Mouse (Mus musculus) lung, postnatal 0 days (tissue): ENCODE measurements around the gene Acer3. TPM values are rescaled to one million over a fixed set of nuclear protein-coding genes. Genes with fewer than 3 reads are reported as not detected.

ENCODE experiments used
- ATAC-seq: fragments of 200-750 bp; cut with Nextera tagmentation; 2 replicates; pipeline ENCODE4 v1.8.0; 2017; ENCODE audit warnings: moderate library complexity
- DNase-seq: peaks from one replicate; pipeline ENCODE4 v3.0.0-alpha.2; 2016; ENCODE audit warnings: low spot score
- H3K27ac ChIP-seq: fragments of 300-500 bp; sonication (generic); 2 replicates; pipeline ENCODE4 v1.5.1; 2014; ENCODE audit warnings: antibody characterized with exemption, mild to moderate bottlenecking, low read length, mixed read lengths
- H3K27me3 ChIP-seq: fragments of 300-500 bp; sonication (generic); replicated peaks from 2 replicates; pipeline ENCODE4 v1.6.1; 2014; ENCODE audit warnings: low read length, mixed read lengths; ENCODE audit not compliant: insufficient read depth
- H3K36me3 ChIP-seq: fragments of 300-500 bp; sonication (generic); 2 replicates; pipeline ENCODE4 v1.6.1; 2014; ENCODE audit warnings: low read length, mixed read lengths; ENCODE audit not compliant: insufficient read depth
- H3K4me1 ChIP-seq: fragments of 300-500 bp; sonication (generic); 2 replicates; pipeline ENCODE4 v1.6.1; 2014; ENCODE audit warnings: antibody characterized with exemption, low read depth, low read length, mixed read lengths; ENCODE audit not compliant: insufficient read depth
- H3K4me2 ChIP-seq: fragments of 300-500 bp; sonication (generic); replicated peaks from 2 replicates; pipeline ENCODE4 v1.6.1; 2014; ENCODE audit warnings: low read depth, mild to moderate bottlenecking, low read length, moderate library complexity, mixed read lengths
- H3K4me3 ChIP-seq: fragments of 300-500 bp; sonication (generic); 2 replicates; pipeline ENCODE4 v1.5.1; 2014; ENCODE audit warnings: low read depth, low read length
- H3K9ac ChIP-seq: fragments of 300-500 bp; sonication (generic); replicated peaks from 2 replicates; pipeline ENCODE4 v1.6.1; 2014; ENCODE audit warnings: low read depth, mild to moderate bottlenecking
- H3K9me3 ChIP-seq: fragments of 300-500 bp; sonication (generic); 2 replicates; pipeline ENCODE4 v1.6.1; 2016; ENCODE audit warnings: low read length, mixed read lengths
- CTCF ChIP-seq: IDR thresholded peaks from 2 replicates; pipeline ENCODE4 v1.5.1; 2016; ENCODE audit warnings: antibody characterized with exemption, mild to moderate bottlenecking
- EP300 ChIP-seq: IDR thresholded peaks from 2 replicates; pipeline ENCODE4 v1.6.1; 2016; ENCODE audit warnings: antibody characterized with exemption, mild to moderate bottlenecking, control low read depth
- WGBS: fragments of 180-500 bp; shearing (Covaris S2); extraction: QIAGEN DNeasy Blood & Tissue Kit; methylation state at CpG from one replicate; pipeline ENCODE4 v1.1.7; 2014; 5-methylcytosine and 5-hydroxymethylcytosine counted together
- polyA plus RNA-seq: library from polyadenylated mRNA; unstranded; fragments of >200 nt; fragmentation: Nextera tagmentation; extraction: Ambion mirVana; gene quantifications from 2 replicates; pipeline ENCODE4 v1.2.1, GENCODE M21; 2015

Acer3 gene
- polyA plus RNA-seq, 1 experiment from 2014 or later, result 43.4 TPM

GRCm38 (mm10) chr7:98164382-98164998 is 156.5 kb downstream of the Acer3 start:
- H3K4me1 ChIP-seq, result peaks cover 30% of the 10 kb centered on the region
- DNase-seq (no peak), ATAC-seq (no peak)
- no peak overlapping the region for H3K9ac ChIP-seq
- no peaks in the 10 kb centered on the region for H3K9me3 ChIP-seq
- no peak overlapping the region for H3K4me2 ChIP-seq
- no peaks in the 10 kb centered on the region for H3K27me3 ChIP-seq
- H3K4me3 ChIP-seq, result no peak overlapping the region
- 67% methylated on average over 9 of the region's 9 CpGs for WGBS
- TF ChIP-seq EP300 (no peak), CTCF (no peak)
- H3K27ac ChIP-seq, result peak overlapping the region; percentile 77
- H3K36me3 ChIP-seq, result no peaks in the 10 kb centered on the region

- Histone ChIP-seq H3K27ac (no peak overlapping the region), H3K4me2 (no peak overlapping the region), H3K9ac (no peak overlapping the region), H3K36me3 (no peaks in the 10 kb centered on the region), H3K4me3 (no peak overlapping the region), H3K9me3 (no peaks in the 10 kb centered on the region), H3K4me1 (peaks cover 35% of the 10 kb centered on the region), H3K27me3 (no peaks in the 10 kb centered on the region)
- WGBS, result 37% methylated on average over 3 of the region's 3 CpGs
- ATAC-seq, result no peak
- no peak for DNase-seq
- TF ChIP-seq EP300, result no peak
- TF ChIP-seq CTCF, result no peak
These were observed 157.3 kb downstream of the Acer3 start for GRCm38 (mm10) chr7:98163700-98164099.

- Histone ChIP-seq H3K27ac (no peak overlapping the region), H3K36me3 (no peaks in the 10 kb centered on the region), H3K4me3 (no peak overlapping the region), H3K9ac (no peak overlapping the region), H3K27me3 (no peaks in the 10 kb centered on the region), H3K9me3 (no peaks in the 10 kb centered on the region), H3K4me2 (no peak overlapping the region), H3K4me1 (peaks cover 35% of the 10 kb centered on the region)
- ATAC-seq, result no peak
- TF ChIP-seq EP300 (no peak), CTCF (no peak)
- peak; percentile 31 for DNase-seq
- WGBS, result 63% methylated on average over 6 of the region's 6 CpGs
These were observed 158.8 kb downstream of the Acer3 start for GRCm38 (mm10) chr7:98162239-98162638.

- H3K4me1 ChIP-seq, result peaks cover 37% of the 10 kb centered on the region
- no peak for ATAC-seq
- peak overlapping the region; percentile 71 for H3K27ac ChIP-seq
- H3K4me2 ChIP-seq, result no peak overlapping the region
- H3K9ac ChIP-seq, result no peak overlapping the region
- no peaks in the 10 kb centered on the region for H3K36me3 ChIP-seq
- peak; percentile 48 for DNase-seq
- no peak overlapping the region for H3K4me3 ChIP-seq
- no peaks in the 10 kb centered on the region for H3K9me3 ChIP-seq
- no peak for TF ChIP-seq CTCF
- TF ChIP-seq EP300, result no peak
- 14% methylated on average over 8 of the region's 8 CpGs for WGBS
- H3K27me3 ChIP-seq, result no peaks in the 10 kb centered on the region
These were observed 160.8 kb downstream of the Acer3 start for GRCm38 (mm10) chr7:98160041-98160740.

- no peaks in the 10 kb centered on the region for H3K36me3 ChIP-seq
- DNase-seq, result peak; percentile 80
These were observed 162.5 kb downstream of the Acer3 start for GRCm38 (mm10) chr7:98158481-98158880.

GRCm38 (mm10) chr7:98157636-98158332 is 163.2 kb downstream of the Acer3 start:
- Histone ChIP-seq H3K27ac (no peak overlapping the region), H3K36me3 (no peaks in the 10 kb centered on the region), H3K27me3 (no peaks in the 10 kb centered on the region), H3K4me1 (peaks cover 29% of the 10 kb centered on the region), H3K9me3 (no peaks in the 10 kb centered on the region), H3K9ac (no peak overlapping the region), H3K4me3 (no peak overlapping the region), H3K4me2 (no peak overlapping the region)
- DNase-seq (no peak), ATAC-seq (no peak)
- no peak for TF ChIP-seq EP300
- TF ChIP-seq CTCF, result no peak
- 37% methylated on average over 5 of the region's 5 CpGs for WGBS

More at GRCm38 (mm10) chr7:98158481-98158880, 162.5 kb downstream of the Acer3 start:
- H3K4me3 ChIP-seq, result no peak overlapping the region
- peaks cover 29% of the 10 kb centered on the region for H3K4me1 ChIP-seq
- no peak overlapping the region for H3K27ac ChIP-seq
- WGBS, result 28% methylated on average over 8 of the region's 8 CpGs
- H3K27me3 ChIP-seq, result no peaks in the 10 kb centered on the region
- no peaks in the 10 kb centered on the region for H3K9me3 ChIP-seq
- peak; percentile 60 for ATAC-seq
- no peak overlapping the region for H3K4me2 ChIP-seq
- no peak overlapping the region for H3K9ac ChIP-seq
- TF ChIP-seq CTCF (no peak), EP300 (peak; percentile 69)

Other genes with a start within 250 kb of the Acer3 start
- gene Myo7a, start 201.7 kb downstream of the Acer3 start, polyA plus RNA-seq, result 7.1 and 8.4 TPM in 2 replicates
- gene Omp, start 175.7 kb downstream of the Acer3 start, polyA plus RNA-seq, result 0.12 and 0.14 TPM in 2 replicates
- gene Capn5, start 142.9 kb downstream of the Acer3 start, polyA plus RNA-seq, result 5.0 and 5.2 TPM in 2 replicates
- gene B3gnt6, start 121.7 kb downstream of the Acer3 start, polyA plus RNA-seq, result 0.23 and 0.44 TPM in 2 replicates
- 8.6 and 9.1 TPM in 2 replicates for gene Tsku, start 40.1 kb upstream of the Acer3 start, polyA plus RNA-seq
- gene Gucy2d, start 119.2 kb upstream of the Acer3 start, polyA plus RNA-seq, result not detected in 2 replicates
- gene Lrrc32, start 168.1 kb upstream of the Acer3 start, polyA plus RNA-seq, result 5.7 and 6.4 TPM in 2 replicates